Mouse (Mus musculus) megakaryocyte progenitor cell, adult 5-6 weeks (primary cell): ENCODE results near the gene Lrrc1. TPM values are rescaled to one million over a fixed set of nuclear protein-coding genes. Genes with fewer than 3 reads are reported as not detected.
A peak's percentile ranks its signal among the peaks of the same experiment; 100 is the strongest.

Source experiments
- ATAC-seq: replicated peaks from 2 replicates; pipeline ENCODE4 v1.8.0; 2016; ENCODE audit warnings: mild to moderate bottlenecking, moderate TSS enrichment, inconsistent platforms; ENCODE audit not compliant: poor library complexity
- total RNA-seq, 2 experiments: library from RNA; stranded (forward) in 1 of 2; stranded (reverse) in 1 of 2; fragments of 157-497, 149-512 nt in 1 of 2; fragments of 200-1000 nt in 1 of 2; gene quantifications; 2 replicates each; pipeline versions ENCODE4 v1.2.3 to v1.2.4; 2015 to 2017

The Lrrc1 gene
- total RNA-seq, 2 experiments from 2014 or later, result 9.1 to 13.8 TPM

- ATAC-seq, result peak; percentile 41
These were observed 115.2 kb downstream of the Lrrc1 start for GRCm38 (mm10) chr9:77429230-77430015.

- ATAC-seq, result no peak
These were observed 115.9 kb downstream of the Lrrc1 start for GRCm38 (mm10) chr9:77428748-77429140.

- ATAC-seq, result peak; percentile 38
These were observed 116.4 kb downstream of the Lrrc1 start for GRCm38 (mm10) chr9:77428115-77428747.

DNA sequence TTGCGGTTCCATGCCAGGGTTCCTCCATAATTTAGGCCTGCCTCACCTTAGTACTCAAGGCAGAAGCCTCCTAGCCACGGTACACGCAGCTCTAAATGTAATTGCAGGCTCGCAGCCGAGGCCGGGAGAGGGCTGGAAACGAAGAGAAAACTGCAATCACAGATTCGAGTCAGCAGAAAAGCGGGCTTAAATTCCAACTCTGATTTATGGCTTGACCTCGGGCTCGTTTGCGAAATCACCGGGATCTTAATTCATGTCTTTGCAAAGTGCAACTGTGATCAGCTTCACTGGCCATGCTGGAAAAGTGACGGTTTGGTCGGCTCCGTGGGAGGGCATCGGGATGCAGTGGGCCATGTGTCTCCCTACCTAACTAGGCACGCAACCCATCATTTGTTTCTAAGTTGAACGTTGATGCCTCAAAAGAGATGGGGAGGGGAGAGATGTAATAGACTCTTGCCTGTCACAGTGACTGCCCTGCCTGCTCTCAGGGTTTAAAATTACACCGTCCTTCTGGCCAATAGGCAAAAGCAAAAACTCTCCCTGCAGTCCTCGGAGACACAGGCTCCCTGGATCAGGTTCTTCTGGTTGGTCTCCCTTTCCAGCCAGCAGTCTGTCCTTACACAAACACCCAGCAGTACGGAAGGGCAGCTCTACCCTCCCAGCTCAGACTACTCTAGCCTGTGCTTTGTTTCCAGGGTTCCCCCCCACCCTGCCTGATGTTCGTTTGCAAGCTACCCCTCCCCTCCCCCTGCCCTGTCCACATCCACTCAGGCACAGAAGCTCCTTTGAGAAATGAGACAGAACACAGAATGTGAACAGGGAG, 117.2 kb downstream of the Lrrc1 start:
- peak; percentile 37 for ATAC-seq

DNA sequence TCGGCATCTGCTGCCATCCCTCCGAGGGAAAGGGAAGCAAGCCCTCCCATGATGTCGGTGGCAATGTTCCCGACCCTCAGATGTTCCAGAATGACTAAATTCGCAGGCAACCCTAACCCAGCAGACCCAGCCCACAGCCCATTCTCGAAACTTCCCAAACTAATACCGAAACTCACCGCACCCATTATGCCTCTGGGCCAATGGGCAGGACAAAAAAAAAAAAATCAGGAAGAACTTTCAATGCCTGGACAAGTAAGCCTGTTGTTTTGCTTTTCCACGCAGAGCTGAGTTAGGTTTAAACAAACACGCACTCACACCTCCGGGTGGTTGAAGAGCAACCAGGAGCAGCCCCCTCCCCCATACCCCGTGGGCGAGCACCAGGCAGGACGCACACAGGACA, 118.6 kb downstream of the Lrrc1 start:
- ATAC-seq, result no peak

DNA sequence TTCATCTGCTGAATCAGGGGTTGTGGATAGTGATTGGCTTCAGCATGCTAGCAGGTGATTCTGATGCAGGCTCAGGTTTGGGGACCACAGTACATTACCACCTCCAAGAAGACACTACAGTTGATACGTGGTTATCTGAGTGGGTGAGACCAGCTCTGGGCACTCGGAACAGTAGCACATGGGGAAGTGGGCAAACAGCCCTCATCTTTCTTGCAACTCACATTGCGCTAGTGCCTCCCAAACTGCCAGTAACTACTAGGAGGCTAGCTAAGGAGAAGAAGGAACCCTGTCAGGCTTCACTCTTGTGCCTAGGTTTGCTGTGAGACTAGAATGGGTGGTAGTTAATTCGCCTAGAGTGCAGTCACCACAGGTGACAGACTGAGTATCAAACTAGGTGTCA, 119.1 kb downstream of the Lrrc1 start:
- ATAC-seq, result peak; percentile 53

DNA sequence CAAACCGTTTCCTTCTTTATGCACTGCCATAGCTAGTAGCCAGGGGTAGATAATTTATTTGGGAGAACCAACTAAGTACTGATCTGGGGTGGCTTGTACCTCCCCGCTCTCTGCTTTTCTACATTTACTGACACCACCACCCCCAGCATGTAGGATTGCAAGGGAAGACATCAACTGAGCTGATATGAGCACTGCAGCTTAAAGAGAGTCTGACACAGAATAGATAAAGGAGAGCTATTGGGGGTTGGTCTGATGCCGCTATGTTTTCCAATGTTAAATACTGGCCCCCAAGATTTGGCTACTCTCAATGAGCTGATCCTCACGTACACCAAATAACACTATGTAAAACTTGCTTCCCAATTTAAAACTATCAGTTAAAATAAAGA, 124.5 kb downstream of the Lrrc1 start:
- ATAC-seq, result peak; percentile 79

DNA sequence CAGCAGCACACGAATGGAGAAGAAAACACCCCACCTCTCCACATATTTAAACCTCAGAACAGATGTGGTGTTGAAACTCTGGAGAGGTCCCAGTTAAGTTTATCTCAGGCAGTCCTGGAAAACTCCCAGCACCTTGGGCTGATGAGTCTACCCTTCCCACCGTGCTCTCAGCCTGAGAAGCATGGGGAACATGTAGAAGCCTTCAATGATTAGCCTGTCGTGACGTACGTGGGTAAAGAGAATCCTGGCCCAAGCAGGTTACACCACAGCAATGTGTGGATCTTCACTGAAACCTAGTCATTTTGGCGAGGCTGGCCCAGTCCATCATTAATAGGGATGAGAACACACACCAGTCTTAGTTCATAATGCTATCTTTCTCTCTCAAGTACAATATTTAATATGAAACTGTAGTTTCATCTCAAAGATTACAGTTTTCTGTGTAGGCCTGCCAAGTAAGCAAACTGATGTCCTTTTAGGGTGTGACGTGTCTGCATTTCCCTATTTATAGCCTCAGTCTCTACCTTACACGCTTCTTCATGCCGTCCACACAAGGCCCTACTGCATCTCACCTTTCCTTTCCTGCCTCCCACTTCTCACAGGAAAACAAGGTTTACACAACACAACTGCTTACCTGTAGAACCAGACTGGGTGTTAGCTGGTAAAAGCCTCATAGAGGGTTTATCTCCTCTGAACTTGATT, 125.0 kb downstream of the Lrrc1 start:
- peak; percentile 26 for ATAC-seq

- 0 out of 2 replicates have a peak, but pooled peaks have one; percentile 9 for ATAC-seq
These were observed 125.9 kb downstream of the Lrrc1 start for GRCm38 (mm10) chr9:77418800-77419199.

DNA sequence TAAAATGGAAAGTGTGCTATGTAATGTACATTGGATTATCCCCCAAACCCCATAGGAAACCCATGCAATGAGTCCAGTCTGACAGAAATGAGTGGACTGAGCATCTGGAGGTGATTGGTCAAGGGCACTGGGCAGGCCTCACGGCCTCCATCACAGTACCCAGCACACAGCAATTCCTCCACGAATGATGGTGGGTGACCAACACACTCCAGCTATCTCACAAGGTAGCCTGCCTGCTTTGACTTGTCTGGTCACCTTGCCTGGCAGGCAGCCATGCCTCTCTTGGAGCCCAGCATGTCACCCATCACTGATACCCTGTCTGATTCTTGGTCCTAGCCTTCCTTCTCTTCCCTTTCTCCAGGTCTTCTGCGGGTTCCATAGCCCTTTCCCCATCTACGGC, 128.2 kb downstream of the Lrrc1 start:
- ATAC-seq, result no peak

DNA sequence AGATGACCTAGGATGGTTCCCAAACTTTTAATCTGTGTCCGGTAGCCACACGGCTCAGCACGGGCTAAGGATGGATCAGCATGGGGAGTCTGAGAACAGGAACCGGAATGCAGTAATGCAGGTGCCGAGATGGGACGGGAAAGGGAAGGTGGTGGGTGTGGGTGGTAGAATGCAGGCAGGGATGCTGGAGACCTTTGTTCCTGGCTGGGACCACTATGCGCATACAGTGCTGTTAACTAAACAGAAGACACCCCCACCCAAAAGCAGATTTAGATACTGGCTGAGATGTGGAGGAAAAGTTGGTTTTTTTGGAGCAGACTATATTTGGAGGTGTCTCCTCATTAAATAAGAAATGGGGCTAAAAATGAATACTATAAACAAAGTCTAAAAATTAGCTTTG, 128.7 kb downstream of the Lrrc1 start:
- ATAC-seq, result no peak

DNA sequence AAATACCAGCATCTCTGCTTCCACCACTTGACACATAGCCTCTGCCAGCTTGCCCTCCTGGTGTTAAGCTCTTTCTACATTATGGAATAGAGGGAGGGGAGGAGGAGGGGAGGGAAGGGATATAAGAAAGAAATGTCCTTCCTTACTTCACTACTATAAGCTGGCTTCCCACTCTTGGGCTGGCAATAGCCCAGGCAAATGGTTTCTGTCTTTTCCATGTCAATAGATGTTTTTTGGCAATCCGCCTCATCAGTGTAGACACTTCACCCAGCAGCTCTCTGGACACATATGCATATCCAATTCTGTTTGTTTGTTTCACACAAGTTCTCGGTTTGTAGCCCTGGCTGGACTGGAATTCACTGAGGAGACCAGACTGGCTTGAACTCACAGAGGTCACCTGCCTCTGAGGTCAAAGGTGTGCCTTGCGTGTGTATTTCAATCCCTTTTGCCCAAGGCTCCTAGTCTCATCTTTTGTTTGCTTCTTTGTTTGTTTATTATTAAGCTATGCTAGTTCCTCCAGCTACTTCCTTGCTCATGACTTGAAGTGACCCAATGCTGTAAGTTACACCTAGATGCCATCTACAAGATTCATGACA, 132.7 kb downstream of the Lrrc1 start:
- no peak for ATAC-seq

DNA sequence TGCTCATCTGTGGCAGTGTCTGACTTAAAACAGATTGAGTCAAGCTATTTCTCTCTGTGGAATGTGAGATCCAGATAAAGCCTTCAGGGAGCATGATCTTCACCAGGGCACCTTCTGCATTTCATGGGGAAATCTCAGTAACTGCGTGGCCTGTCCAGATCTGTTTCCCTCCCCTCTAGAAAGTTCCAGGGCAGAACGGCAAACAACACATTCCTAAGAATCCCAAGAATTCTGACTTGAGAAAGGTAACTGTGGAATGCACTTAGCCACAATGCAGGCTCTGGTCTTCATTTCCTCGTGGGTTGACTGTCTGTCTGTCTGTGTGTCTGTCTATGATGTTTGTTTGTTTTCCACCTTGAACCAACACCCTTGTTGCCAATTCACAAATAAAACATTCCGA, 133.7 kb downstream of the Lrrc1 start:
- ATAC-seq, result no peak

DNA sequence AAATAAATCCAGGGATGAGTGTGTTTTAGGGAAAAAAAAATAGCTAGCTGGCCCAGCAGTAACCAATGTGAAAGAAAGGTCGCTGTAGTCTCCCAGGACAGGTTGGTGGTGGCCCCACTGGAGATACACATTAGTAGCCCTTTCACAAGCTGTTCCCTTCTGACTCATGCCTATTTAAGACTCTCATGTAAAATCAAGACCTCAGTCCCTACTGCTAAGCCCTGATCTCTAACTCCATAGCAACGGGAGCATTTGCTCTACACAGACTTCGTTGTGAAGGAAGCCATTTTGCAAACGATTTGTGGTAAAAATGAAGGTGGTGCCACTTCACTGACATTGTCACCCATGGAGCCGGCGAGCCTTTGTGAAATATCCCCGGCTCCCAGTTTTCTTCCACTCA, 134.1 kb downstream of the Lrrc1 start:
- ATAC-seq, result no peak

GRCm38 (mm10) chr9:77408053-77408603, 136.5 kb downstream of the Lrrc1 start:
- no peak for ATAC-seq

DNA sequence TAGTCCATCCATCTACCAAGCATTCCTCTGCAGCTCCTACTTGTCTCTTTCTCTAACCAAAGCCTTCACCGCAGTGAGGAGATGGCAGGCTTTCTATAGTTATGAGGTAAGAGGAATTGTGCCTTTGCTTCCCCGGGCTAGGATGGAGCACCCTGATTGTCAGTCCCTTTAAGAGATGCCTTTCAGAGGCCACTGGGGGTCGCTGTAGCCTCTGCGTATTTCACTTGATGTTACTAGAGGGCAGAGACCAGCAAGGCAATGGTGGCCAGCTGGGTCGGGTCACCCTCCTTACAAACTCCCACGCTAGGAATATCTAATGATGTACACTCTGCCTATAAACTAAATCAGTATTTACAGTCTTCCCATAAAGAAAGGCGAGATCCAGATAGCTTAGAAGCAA, 137.8 kb downstream of the Lrrc1 start:
- peak; percentile 86 for ATAC-seq

DNA sequence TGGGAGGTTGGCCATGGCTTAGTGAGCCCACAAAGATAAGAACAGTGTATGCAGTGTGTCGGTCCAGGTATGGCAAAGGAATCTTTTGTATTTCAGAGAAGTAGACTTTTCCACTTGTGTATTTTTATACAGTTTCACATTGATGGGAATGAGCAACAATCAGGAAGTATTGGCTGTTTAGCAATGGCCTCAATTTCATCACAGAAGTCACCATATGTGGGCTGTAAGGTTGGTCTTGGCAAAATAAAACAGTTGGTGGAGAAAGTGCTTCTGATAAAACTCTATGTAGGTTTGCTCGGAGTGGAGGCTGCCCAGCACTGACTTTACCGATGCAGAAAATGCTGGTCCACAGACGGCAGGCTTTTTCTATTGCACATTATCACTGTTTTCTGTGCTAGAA, 140.2 kb downstream of the Lrrc1 start:
- ATAC-seq, result peak; percentile 51

DNA sequence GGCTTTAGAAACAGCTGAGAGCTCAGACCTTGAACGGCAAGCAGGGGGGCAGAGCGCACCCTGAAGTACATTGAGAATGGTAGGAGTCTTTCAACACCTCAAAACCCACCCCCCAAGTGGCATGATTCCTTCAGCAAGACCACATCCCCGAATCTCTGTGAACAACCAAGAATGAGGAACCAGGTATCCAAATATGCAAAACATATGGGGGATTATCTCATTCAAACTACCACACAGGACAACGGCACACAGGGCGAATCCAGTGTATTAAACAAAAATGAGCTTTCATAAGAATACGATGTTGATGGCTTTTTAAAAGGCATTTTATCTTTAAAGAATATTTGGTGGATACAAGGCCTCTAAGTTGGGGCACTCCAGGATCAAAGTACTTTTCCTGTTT, 140.7 kb downstream of the Lrrc1 start:
- ATAC-seq, result no peak

- no peak for ATAC-seq
These were observed 141.7 kb downstream of the Lrrc1 start for GRCm38 (mm10) chr9:77402971-77403370.

GRCm38 (mm10) chr9:77399801-77400200, 144.9 kb downstream of the Lrrc1 start:
- peak; percentile 35; the same call in 1 of the 2 replicates for ATAC-seq
